ENCODE assay signal across 40 mouse cellular contexts in genomic region chr6:24564886-24565285, GRCm38 (mm10). TPM values are rescaled to one million over a fixed set of nuclear protein-coding genes. Genes with fewer than 3 reads are reported as not detected.
"Had no signal": no experiment of that assay in that cellular context is flagged by ENCODE, and none has a peak within 500 bp of the region (broad histone marks: within the 10 kb centered on the region; RNA-seq: fewer than 3 reads in every experiment).

No protein-coding gene starts in this region.

- H3K4me2 ChIP-seq: heart, embryonic 11.5 days; heart, embryonic 13.5 days; heart, embryonic 15.5 days; hindbrain, embryonic 13.5 days; hindbrain, embryonic 15.5 days; kidney, embryonic 15.5 days; limb, embryonic 13.5 days; limb, embryonic 15.5 days; liver, embryonic 12.5 days had no signal

- H3K36me3 ChIP-seq: heart, embryonic 13.5 days; heart, embryonic 15.5 days; hindbrain, embryonic 13.5 days; hindbrain, embryonic 15.5 days; kidney, embryonic 15.5 days; limb, embryonic 13.5 days; limb, embryonic 15.5 days; liver, embryonic 12.5 days had no signal

- H3K9ac ChIP-seq: heart, embryonic 13.5 days; heart, embryonic 15.5 days; hindbrain, embryonic 13.5 days; hindbrain, embryonic 15.5 days; kidney, embryonic 15.5 days; limb, embryonic 13.5 days; limb, embryonic 15.5 days; liver, embryonic 12.5 days; liver, embryonic 14.5 days had no signal

- H3K4me3 ChIP-seq: heart, adult 2 months; heart, embryonic 13.5 days; heart, embryonic 15.5 days; hindbrain, embryonic 13.5 days; hindbrain, embryonic 15.5 days; kidney, embryonic 15.5 days; limb, embryonic 13.5 days; limb, embryonic 15.5 days; liver, embryonic 12.5 days had no signal

- H3K27ac ChIP-seq: heart, adult 2 months; heart, embryonic 13.5 days; heart, embryonic 15.5 days; hindbrain, embryonic 13.5 days; hindbrain, embryonic 15.5 days; hindbrain, postnatal 0 days; kidney, embryonic 15.5 days; kidney, postnatal 0 days; limb, embryonic 13.5 days; limb, embryonic 15.5 days; liver, embryonic 12.5 days; liver, embryonic 14.5 days had no signal

- H3K27me3 ChIP-seq: heart, embryonic 13.5 days; heart, embryonic 15.5 days; hindbrain, embryonic 13.5 days; hindbrain, embryonic 15.5 days; kidney, embryonic 15.5 days; limb, embryonic 13.5 days; limb, embryonic 15.5 days; liver, embryonic 12.5 days had no signal

- DNase-seq: gastrocnemius, postnatal 14 days; gastrocnemius, postnatal 36 days; heart, adult 11 months; heart, adult 2 months; heart, postnatal 14 days; heart, postnatal 36 days; kidney, adult 11 months; kidney, adult 2 months; kidney, adult 9 months; kidney, postnatal 14 days; kidney, postnatal 36 days; layer of hippocampus, adult 9-11 months; layer of hippocampus, postnatal 36 days had no signal

- H3K4me1 ChIP-seq: heart, embryonic 15.5 days; hindbrain, embryonic 13.5 days; hindbrain, embryonic 15.5 days; kidney, embryonic 15.5 days; limb, embryonic 13.5 days; limb, embryonic 15.5 days; liver, embryonic 12.5 days had no signal

- H3K9me3 ChIP-seq: heart, embryonic 13.5 days; heart, embryonic 15.5 days; hindbrain, embryonic 13.5 days; hindbrain, embryonic 15.5 days; kidney, embryonic 15.5 days; limb, embryonic 13.5 days; limb, embryonic 15.5 days; liver, embryonic 12.5 days had no signal

- ATAC-seq: hindbrain, postnatal 0 days; intestine, embryonic 16.5 days; liver, embryonic 12.5 days had no signal

RNA-seq across cellular contexts. Expression of gene Lmod2, which starts 32.7 kb away (rescaled TPM):
- total RNA-seq: hematopoietic stem cell, adult 5-6 weeks; hindbrain, postnatal 0 days; layer of hippocampus, adult 18-20 months; layer of hippocampus, adult 8-10 months; layer of hippocampus, postnatal 14 days; layer of hippocampus, postnatal 36 days; left cerebral cortex, adult 18-20 months; left cerebral cortex, postnatal 10 days; left cerebral cortex, postnatal 25 days; left cerebral cortex, postnatal 4 days had no signal
- polyA plus RNA-seq: hindbrain, embryonic 11.5 days; hindbrain, embryonic 13.5 days; hindbrain, embryonic 15.5 days; hindbrain, postnatal 0 days; intestine, embryonic 14.5 days; intestine, embryonic 16.5 days; kidney, postnatal 0 days; large intestine, adult 2 months; limb, embryonic 11.5 days; liver, adult 2 months; liver, embryonic 12.5 days had no signal

RNA-seq across cellular contexts. Expression of gene Asb15, which starts 36.9 kb away (rescaled TPM):
- total RNA-seq: hematopoietic stem cell, adult 5-6 weeks; layer of hippocampus, adult 18-20 months; layer of hippocampus, postnatal 14 days; layer of hippocampus, postnatal 36 days; left cerebral cortex, adult 18-20 months; left cerebral cortex, adult 8-10 months; left cerebral cortex, postnatal 10 days; left cerebral cortex, postnatal 25 days; left cerebral cortex, postnatal 4 days; liver, adult 2 months had no signal
- polyA plus RNA-seq: hindbrain, embryonic 11.5 days; hindbrain, embryonic 13.5 days; intestine, embryonic 14.5 days; intestine, embryonic 16.5 days; large intestine, adult 2 months; limb, embryonic 11.5 days; limb, embryonic 13.5 days; limb, embryonic 15.5 days; liver, adult 2 months had no signal

RNA-seq across cellular contexts. Expression of gene Iqub, which starts 50.0 kb away (rescaled TPM):
- total RNA-seq: hematopoietic stem cell, adult 5-6 weeks; liver, adult 2 months had no signal
- polyA plus RNA-seq: intestine, embryonic 14.5 days; limb, embryonic 11.5 days; liver, adult 2 months had no signal
